Mouse (Mus musculus): Measurements from ENCODE around the gene Car15. TPM values are rescaled to one million over a fixed set of nuclear protein-coding genes. Genes with fewer than 3 reads are reported as not detected.

Car15 gene
- polyA plus RNA-seq, 1 experiment from 2014 or later = 2.3 TPM

DNA sequence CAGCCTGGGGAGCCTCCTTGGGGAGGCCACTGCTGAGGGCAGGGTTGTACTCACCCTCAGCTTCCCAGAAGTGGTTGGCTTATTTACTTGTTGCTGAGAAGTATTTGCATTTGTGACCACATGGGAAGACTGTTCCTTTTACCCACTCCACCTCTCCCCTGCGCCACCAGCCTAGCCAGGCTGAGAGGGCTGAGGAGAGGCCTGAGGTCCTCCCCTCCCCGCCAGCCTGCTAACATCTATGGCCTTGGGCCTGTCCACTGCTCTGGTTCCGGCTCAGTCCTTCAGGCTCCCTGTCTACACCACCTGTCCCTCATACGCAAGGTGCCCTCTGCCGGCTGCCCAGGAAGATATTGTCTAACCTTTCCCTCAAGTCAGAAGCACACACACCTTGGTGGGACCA is 42.5 kb downstream of the Car15 start:
- Histone ChIP-seq H3K4me1 (replicated peaks) (peaks cover 28% of the 10 kb centered on the region), H3K36me3 (peaks cover 34% of the 10 kb centered on the region), H3K27ac (no peak overlapping the region), H3K4me3 (no peak overlapping the region), H3K9me3 (no peaks in the 10 kb centered on the region), H3K27me3 (ENCODE audit: insufficient read depth, poor library complexity, severe bottlenecking) (peaks cover 74% of the 10 kb centered on the region)
- WGBS = 52% methylated on average over 5 of the region's 5 CpGs
- DNase-seq (ENCODE audit: low spot score) = no peak

DNA sequence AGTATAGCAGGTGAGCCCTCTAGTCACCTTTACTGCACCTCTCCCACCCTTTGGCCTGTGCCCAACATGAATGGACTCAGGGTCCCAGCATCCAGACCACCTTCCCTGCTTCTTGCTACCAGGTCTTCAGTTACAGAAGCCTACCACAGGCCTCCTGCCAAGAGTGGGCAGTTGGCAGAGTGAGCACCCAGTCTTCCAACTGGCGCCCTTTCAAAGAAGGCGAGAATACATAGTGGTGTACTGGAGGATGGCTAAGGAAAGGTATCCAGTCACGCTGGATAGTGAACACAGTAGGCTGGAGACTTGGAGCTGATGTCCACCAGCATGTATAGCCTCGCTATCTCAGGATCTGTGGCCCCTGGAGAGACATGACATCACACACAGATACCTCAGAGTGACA is 44.1 kb downstream of the Car15 start:
- H3K9me3 ChIP-seq = no peaks in the 10 kb centered on the region
- WGBS = 86% methylated on average over 4 of the region's 4 CpGs
- H3K27me3 ChIP-seq (ENCODE audit: insufficient read depth, poor library complexity, severe bottlenecking) = peaks cover 58% of the 10 kb centered on the region
- H3K27ac ChIP-seq = no peak overlapping the region
- H3K4me3 ChIP-seq = no peak overlapping the region
- H3K36me3 ChIP-seq = peaks cover 50% of the 10 kb centered on the region
- DNase-seq (ENCODE audit: low spot score) = no peak
- H3K4me1 ChIP-seq (replicated peaks) = peaks cover 27% of the 10 kb centered on the region

DNA sequence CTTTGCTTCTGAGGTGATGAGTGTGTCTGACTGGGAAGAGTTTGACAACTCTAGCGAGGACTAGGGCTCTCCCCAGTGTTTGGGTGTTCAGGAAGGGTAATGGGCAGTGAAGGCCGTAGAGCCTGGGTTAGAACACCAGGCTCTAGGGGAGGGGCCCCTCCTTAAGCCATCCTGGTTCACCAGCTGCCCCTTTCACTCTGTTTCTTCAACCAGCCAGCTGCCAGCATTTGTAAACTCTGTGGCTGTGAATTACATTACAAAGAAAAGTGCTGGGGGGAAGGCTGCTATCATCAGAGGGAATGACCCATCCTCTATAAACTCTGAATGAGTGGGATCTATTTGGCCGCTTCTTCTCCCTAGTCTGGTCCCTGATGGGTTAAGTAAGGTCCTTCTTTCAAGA is 45.4 kb downstream of the Car15 start:
- DNase-seq (ENCODE audit: low spot score) = no peak
- H3K4me1 ChIP-seq (replicated peaks) = peaks cover 13% of the 10 kb centered on the region
- H3K27me3 ChIP-seq (ENCODE audit: insufficient read depth, poor library complexity, severe bottlenecking) = peaks cover 45% of the 10 kb centered on the region
- no peak overlapping the region for H3K4me3 ChIP-seq
- WGBS = 71% methylated on average over 3 of the region's 3 CpGs
- no peak overlapping the region for H3K27ac ChIP-seq
- peaks cover 63% of the 10 kb centered on the region for H3K36me3 ChIP-seq
- no peaks in the 10 kb centered on the region for H3K9me3 ChIP-seq

DNA sequence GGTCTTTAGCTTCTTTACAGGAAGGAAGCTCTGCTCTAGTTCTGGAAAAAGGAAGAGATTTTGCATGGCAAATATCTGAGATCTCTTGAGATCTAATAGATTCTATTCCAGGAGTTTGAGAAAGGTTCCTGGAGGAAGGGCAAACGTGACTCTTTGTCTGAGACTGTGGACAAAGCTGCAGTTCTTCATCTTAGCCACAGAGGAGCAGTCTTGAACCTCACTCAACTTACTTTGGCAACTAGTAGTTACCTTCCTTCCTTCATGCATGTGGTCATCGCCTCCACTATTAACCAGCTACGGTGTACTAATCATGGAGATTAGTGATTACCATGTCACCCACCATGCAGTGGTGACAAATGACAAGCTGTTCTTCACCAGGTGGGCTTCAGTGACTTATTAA is 52.8 kb downstream of the Car15 start:
- Histone ChIP-seq H3K4me1 (replicated peaks) (no peaks in the 10 kb centered on the region), H3K27ac (no peak overlapping the region), H3K36me3 (peaks cover 94% of the 10 kb centered on the region), H3K9me3 (no peaks in the 10 kb centered on the region), H3K4me3 (no peak overlapping the region), H3K27me3 (ENCODE audit: insufficient read depth, poor library complexity, severe bottlenecking) (no peaks in the 10 kb centered on the region)
- WGBS = 63% methylated on average over 3 of the region's 3 CpGs
- no peak for DNase-seq (ENCODE audit: low spot score)

Other genes starting within 250 kb of the Car15 start
- 47.8 and 51.2 TPM in 2 replicates for gene Smpd4, start 219.0 kb downstream of the Car15 start, polyA plus RNA-seq (2016; fragmentation: Nextera tagmentation; extraction: Ambion mirVana)
- 6.5 and 9.8 TPM in 2 replicates for gene Ccdc74a, start 191.9 kb downstream of the Car15 start, polyA plus RNA-seq (2016; fragmentation: Nextera tagmentation; extraction: Ambion mirVana)
- gene Med15, start 105.5 kb downstream of the Car15 start, polyA plus RNA-seq (2016; fragmentation: Nextera tagmentation; extraction: Ambion mirVana) = 46.8 and 54.2 TPM in 2 replicates
- 57.5 TPM in 2 replicates for gene Klhl22, start 78.7 kb downstream of the Car15 start, polyA plus RNA-seq (2016; fragmentation: Nextera tagmentation; extraction: Ambion mirVana)
- 5.4 and 9.6 TPM in 2 replicates for gene Scarf2, start 41.1 kb downstream of the Car15 start, polyA plus RNA-seq (2016; fragmentation: Nextera tagmentation; extraction: Ambion mirVana)
- gene B830017H08Rik, start 5.2 kb downstream of the Car15 start, polyA plus RNA-seq (2016; fragmentation: Nextera tagmentation; extraction: Ambion mirVana) = 0.22 TPM in 1 of 2 replicates, not detected in the other
- gene Gm20518, start 53.3 kb upstream of the Car15 start, polyA plus RNA-seq (2016; fragmentation: Nextera tagmentation; extraction: Ambion mirVana) = 0.14 and 0.20 TPM in 2 replicates
- gene Tssk1, start 55.9 kb upstream of the Car15 start, polyA plus RNA-seq (2016; fragmentation: Nextera tagmentation; extraction: Ambion mirVana) = not detected in 2 replicates
- gene Dgcr2, start 60.2 kb upstream of the Car15 start, polyA plus RNA-seq (2016; fragmentation: Nextera tagmentation; extraction: Ambion mirVana) = 96.0 and 100 TPM in 2 replicates
- gene Tssk2, start 60.3 kb upstream of the Car15 start, polyA plus RNA-seq (2016; fragmentation: Nextera tagmentation; extraction: Ambion mirVana) = not detected in 2 replicates
- gene Ess2, start 73.0 kb upstream of the Car15 start, polyA plus RNA-seq (2016; fragmentation: Nextera tagmentation; extraction: Ambion mirVana) = 54.5 and 57.4 TPM in 2 replicates
- 0.17 TPM in 1 of 2 replicates, not detected in the other for gene Gsc2, start 76.7 kb upstream of the Car15 start, polyA plus RNA-seq (2016; fragmentation: Nextera tagmentation; extraction: Ambion mirVana)
- gene Slc25a1, start 89.9 kb upstream of the Car15 start, polyA plus RNA-seq (2016; fragmentation: Nextera tagmentation; extraction: Ambion mirVana) = 115 and 149 TPM in 2 replicates
- gene Vpreb2, start 142.1 kb upstream of the Car15 start, polyA plus RNA-seq (2016; fragmentation: Nextera tagmentation; extraction: Ambion mirVana) = not detected in 2 replicates
- gene Dgcr6, start 214.5 kb upstream of the Car15 start, polyA plus RNA-seq (2016; fragmentation: Nextera tagmentation; extraction: Ambion mirVana) = 153 and 167 TPM in 2 replicates